Mouse (Mus musculus): ENCODE measurements around the gene Tsc1. TPM values are rescaled to one million over a fixed set of nuclear protein-coding genes. Genes with fewer than 3 reads are reported as not detected.

Tsc1 gene
- total and polyA plus RNA-seq, 3 experiments, result 8.0 to 16.4 TPM; not detected in 1

GRCm38 (mm10) chr2:28723912-28724311 is 82.9 kb downstream of the Tsc1 start:
- H3K27me3 ChIP-seq (ENCODE audit: control insufficient read depth in 1 of 2, insufficient read depth in 2 of 2, low read length in 2 of 2), result peaks cover 4 to 8% of the 10 kb centered on the region in 2 experiments; a peak in 3 of 4 replicates
- TF ChIP-seq ELF1 (IDR thresholded peaks at IDR 0.05; ENCODE audit: low read depth, low read length), result no peak
- no peak for TF ChIP-seq GATA1 (IDR thresholded peaks at IDR 0.05; ENCODE audit: low read depth, low read length)
- no peak for TF ChIP-seq MAFK (IDR thresholded peaks at IDR 0.05; ENCODE audit: borderline replicate concordance, low read depth, low read length)
- no peak for TF ChIP-seq BHLHE40 (IDR thresholded peaks at IDR 0.05; ENCODE audit: borderline replicate concordance, low read depth, low read length)
- no peak for TF ChIP-seq JUND (IDR thresholded peaks at IDR 0.05; ENCODE audit: low read depth, low read length)

DNA sequence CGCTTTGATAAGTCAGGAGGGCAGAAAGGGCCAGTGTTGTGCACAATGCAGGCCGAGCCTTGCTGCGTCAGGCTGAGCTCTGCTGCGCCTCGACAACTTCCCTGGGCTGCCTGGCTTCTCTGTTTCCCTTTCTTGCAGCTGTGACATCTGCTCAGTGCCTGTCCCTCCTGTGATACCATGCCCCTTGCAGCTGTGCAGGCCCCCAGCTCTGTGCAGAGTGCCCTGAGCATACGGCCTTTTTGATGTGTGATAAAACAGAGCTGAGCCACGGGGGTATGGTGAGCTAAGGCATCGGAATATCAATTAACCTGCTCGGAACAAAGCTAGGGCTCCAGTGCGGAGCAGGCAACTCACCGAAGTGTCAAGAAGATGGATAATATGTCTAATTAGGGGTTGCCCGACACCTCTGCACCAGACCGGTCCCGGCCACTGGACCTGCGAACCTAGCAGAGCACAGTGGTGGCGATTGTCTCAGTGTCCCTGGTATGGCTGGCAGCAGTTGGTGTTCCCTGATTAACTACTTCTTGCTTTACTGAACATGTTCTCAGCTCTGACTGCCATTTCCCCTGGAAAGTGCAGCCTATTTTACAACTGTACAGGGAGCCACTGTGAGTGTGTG is 86.9 kb downstream of the Tsc1 start:
- DNase-seq (ENCODE audit: low read depth, low spot score), result no peak
- H3K79me2 ChIP-seq (ENCODE audit: control insufficient read depth, insufficient read depth, low read length, poor library complexity), result no peaks in the 10 kb centered on the region
- no peak overlapping the region for H3K9ac ChIP-seq (ENCODE audit: control insufficient read depth, low read depth, low read length, poor library complexity, severe bottlenecking)
- H3K4me1 ChIP-seq (ENCODE audit: control insufficient read depth in 1 of 2, insufficient read depth in 2 of 2, low read length in 2 of 2), result no peaks in the 10 kb centered on the region
- H3K9me3 ChIP-seq (replicated peaks; ENCODE audit: insufficient read depth, low read length), result no peaks in the 10 kb centered on the region
- no peak overlapping the region for H3K4me3 ChIP-seq (ENCODE audit: control insufficient read depth in 1 of 2, insufficient read depth in 1 of 2, low read depth in 2 of 2, low read length in 2 of 2)
- no peaks in the 10 kb centered on the region for H3K36me3 ChIP-seq (ENCODE audit: control insufficient read depth in 1 of 2, insufficient read depth in 2 of 2, low read length in 2 of 2)
- H3K27ac ChIP-seq (ENCODE audit: control insufficient read depth, low read depth, low read length), result no peak overlapping the region
- TF ChIP-seq MXI1 (IDR thresholded peaks at IDR 0.05; ENCODE audit: low read depth, low read length), result no peak
- TF ChIP-seq TBP (IDR thresholded peaks at IDR 0.05; ENCODE audit: low read depth, low read length), result no peak
- no peak for TF ChIP-seq KAT2A (conservative IDR thresholded peaks at IDR 0.05; ENCODE audit: low read depth, low read length)
- TF ChIP-seq MYB (IDR thresholded peaks at IDR 0.05; ENCODE audit: low read depth, low read length), result no peak
- no peak for TF ChIP-seq GABPA (IDR thresholded peaks at IDR 0.05; ENCODE audit: low read depth, low read length)
- no peak for TF ChIP-seq USF2 (IDR thresholded peaks at IDR 0.05; ENCODE audit: borderline replicate concordance in 1 of 2, insufficient read depth in 1 of 2, low read depth in 1 of 2, low read length in 2 of 2)
- TF ChIP-seq TAL1 (IDR thresholded peaks at IDR 0.05; ENCODE audit: low read length), result no peak
- TF ChIP-seq CHD2 (IDR thresholded peaks at IDR 0.05; ENCODE audit: low read length), result no peak
- no peak for TF ChIP-seq EP300 (IDR thresholded peaks at IDR 0.05; ENCODE audit: low read depth in 1 of 2, low read length in 2 of 2)
- no peak for TF ChIP-seq MAX (IDR thresholded peaks at IDR 0.05; ENCODE audit: low read length)
- TF ChIP-seq ETS1 (IDR thresholded peaks at IDR 0.05; ENCODE audit: low read depth, low read length), result no peak
- TF ChIP-seq RCOR1 (IDR thresholded peaks at IDR 0.05; ENCODE audit: low read depth, low read length), result no peak
- TF ChIP-seq ZKSCAN1 (IDR thresholded peaks at IDR 0.05; ENCODE audit: low read depth, low read length), result no peak
- no peak for TF ChIP-seq MYC (IDR thresholded peaks at IDR 0.05; ENCODE audit: low read depth, low read length)
- no peak for TF ChIP-seq HCFC1 (IDR thresholded peaks at IDR 0.05; ENCODE audit: low read depth, low read length)
- TF ChIP-seq BHLHE40 (IDR thresholded peaks at IDR 0.05; ENCODE audit: borderline replicate concordance, low read depth, low read length), result no peak
- TF ChIP-seq ZC3H11A (IDR thresholded peaks at IDR 0.05; ENCODE audit: low read depth, low read length), result no peak
- H3K27me3 ChIP-seq (ENCODE audit: control insufficient read depth in 1 of 2, insufficient read depth in 2 of 2, low read length in 2 of 2), result peaks cover 4 to 8% of the 10 kb centered on the region in 2 experiments; a peak in 3 of 4 replicates

More at GRCm38 (mm10) chr2:28723912-28724311, 82.9 kb downstream of the Tsc1 start:
- H3K4me3 ChIP-seq (ENCODE audit: control insufficient read depth in 1 of 2, insufficient read depth in 1 of 2, low read depth in 2 of 2, low read length in 2 of 2), result no peak overlapping the region
- H3K9me3 ChIP-seq (replicated peaks; ENCODE audit: insufficient read depth, low read length), result no peaks in the 10 kb centered on the region
- H3K9ac ChIP-seq (ENCODE audit: control insufficient read depth, low read depth, low read length, poor library complexity, severe bottlenecking), result no peak overlapping the region
- H3K36me3 ChIP-seq (ENCODE audit: control insufficient read depth in 1 of 2, insufficient read depth in 2 of 2, low read length in 2 of 2), result no peaks in the 10 kb centered on the region
- H3K27ac ChIP-seq (ENCODE audit: control insufficient read depth, low read depth, low read length), result no peak overlapping the region
- no peaks in the 10 kb centered on the region for H3K79me2 ChIP-seq (ENCODE audit: control insufficient read depth, insufficient read depth, low read length, poor library complexity)
- DNase-seq (ENCODE audit: low read depth, low spot score), result no peak
- H3K4me1 ChIP-seq (ENCODE audit: control insufficient read depth in 1 of 2, insufficient read depth in 2 of 2, low read length in 2 of 2), result no peaks in the 10 kb centered on the region

All from MEL (cell line).